Mouse (Mus musculus): Measurements from ENCODE around the gene Cmtm4.

GRCm38 (mm10) chr8:104414204-104414603 is 18.6 kb upstream of the Cmtm4 start:
- TF ChIP-seq GATA1 (IDR thresholded peaks at IDR 0.05; ENCODE audit: borderline replicate concordance, low read length) (no peak), FLI1 (IDR thresholded peaks at IDR 0.05; ENCODE audit: low read length) (no peak)

All from megakaryocyte, embryonic 14.5 days (primary cell).